Mouse (Mus musculus) embryonic facial prominence, embryonic 13.5 days (tissue): ENCODE measurements around the gene Cacng6. TPM values are rescaled to one million over a fixed set of nuclear protein-coding genes. Genes with fewer than 3 reads are reported as not detected.
A peak's percentile ranks its signal among the peaks of the same experiment; 100 is the strongest.

Experiments used
- ATAC-seq: fragments of 200-750 bp; cut with Nextera tagmentation; 2 replicates; pipeline ENCODE4 v1.8.0; 2017; ENCODE audit warnings: low read depth; ENCODE audit not compliant: insufficient number of reproducible peaks, insufficient read depth, low FRiP score, low TSS enrichment
- H3K27ac ChIP-seq: fragments of 300-500 bp; sonication (generic); 2 replicates; pipeline ENCODE4 v1.5.1; 2015; ENCODE audit warnings: moderate library complexity, mild to moderate bottlenecking, inconsistent platforms
- H3K27me3 ChIP-seq: fragments of 300-500 bp; sonication (generic); 2 replicates; pipeline ENCODE4 v1.6.1; 2015; ENCODE audit warnings: mild to moderate bottlenecking, inconsistent platforms
- H3K36me3 ChIP-seq: fragments of 300-500 bp; sonication (generic); 2 replicates; pipeline ENCODE4 v1.6.1; 2015; ENCODE audit warnings: mild to moderate bottlenecking, inconsistent platforms
- H3K4me1 ChIP-seq: fragments of 300-500 bp; sonication (generic); 2 replicates; pipeline ENCODE4 v1.6.1; 2015; ENCODE audit warnings: inconsistent platforms
- H3K4me2 ChIP-seq: fragments of 300-500 bp; sonication (generic); 2 replicates; pipeline ENCODE4 v1.6.1; 2015; ENCODE audit warnings: moderate library complexity, mild to moderate bottlenecking, inconsistent platforms
- H3K4me3 ChIP-seq: fragments of 300-500 bp; sonication (generic); 2 replicates; pipeline ENCODE4 v1.5.1; 2015; ENCODE audit warnings: mild to moderate bottlenecking, inconsistent platforms
- H3K9ac ChIP-seq: fragments of 300-500 bp; sonication (generic); 2 replicates; pipeline ENCODE4 v1.6.1; 2015; ENCODE audit warnings: mild to moderate bottlenecking, inconsistent platforms
- H3K9me3 ChIP-seq: fragments of 300-500 bp; sonication (generic); 2 replicates; pipeline ENCODE4 v1.6.1; 2016; ENCODE audit warnings: inconsistent platforms
- WGBS: fragments of 180-500 bp; shearing (Covaris S2); methylation state at CpG from one replicate; pipeline ENCODE4 v1.1.7; 2015; ENCODE audit warnings: mixed read lengths; 5-methylcytosine and 5-hydroxymethylcytosine counted together
- polyA plus RNA-seq: library from polyadenylated mRNA; unstranded; fragments of >200 nt; fragmentation: Nextera tagmentation; extraction: Ambion mirVana; gene quantifications from 2 replicates; pipeline ENCODE4 v1.2.1, GENCODE M21; 2015

Cacng6 gene
- polyA plus RNA-seq: 0.46 and 0.67 TPM in 2 replicates

- Histone ChIP-seq H3K4me1 (peaks cover 5% of the 10 kb centered on the region; the same call in 1 of the 2 replicates), H3K36me3 (no peaks in the 10 kb centered on the region), H3K4me3 (peak within 1 kb of the TSS; percentile 23), H3K27me3 (peaks cover 69% of the 10 kb centered on the region), H3K9ac (peak within 1 kb of the TSS; percentile 32; the same call in 1 of the 2 replicates), H3K27ac (no peak within 1 kb of the TSS), H3K9me3 (no peaks in the 10 kb centered on the region), H3K4me2 (peak within 1 kb of the TSS; percentile 46)
- WGBS: 28% methylated on average over 4 of the region's 4 CpGs
- ATAC-seq: no peak
Observed at GRCm38 (mm10) chr7:3423895-3424294, at the start of gene Cacng6. TSS of gene Cacng6 (plus strand) at chr7:3424195.

GRCm38 (mm10) chr7:3376831-3377230, 47.2 kb upstream of the Cacng6 start:
- H3K27me3 ChIP-seq: no peaks in the 10 kb centered on the region
- WGBS: 54% methylated on average over 4 of the region's 4 CpGs
- no peak overlapping the region for H3K27ac ChIP-seq
- H3K9ac ChIP-seq: no peak overlapping the region
- no peaks in the 10 kb centered on the region for H3K36me3 ChIP-seq
- no peak for ATAC-seq
- no peaks in the 10 kb centered on the region for H3K9me3 ChIP-seq
- H3K4me1 ChIP-seq: no peaks in the 10 kb centered on the region
- no peak overlapping the region for H3K4me2 ChIP-seq
- H3K4me3 ChIP-seq: no peak overlapping the region

- Histone ChIP-seq H3K4me1 (no peaks in the 10 kb centered on the region), H3K9ac (no peak overlapping the region), H3K27me3 (no peaks in the 10 kb centered on the region), H3K27ac (no peak overlapping the region), H3K9me3 (no peaks in the 10 kb centered on the region), H3K4me3 (no peak overlapping the region), H3K36me3 (no peaks in the 10 kb centered on the region), H3K4me2 (no peak overlapping the region)
- 80% methylated on average over 9 of the region's 9 CpGs for WGBS
- no peak for ATAC-seq
Observed at GRCm38 (mm10) chr7:3382123-3382522, 41.9 kb upstream of the Cacng6 start.

- WGBS: 89% methylated on average over 5 of the region's 5 CpGs
- Histone ChIP-seq H3K36me3 (no peaks in the 10 kb centered on the region), H3K27ac (no peak overlapping the region), H3K9ac (no peak overlapping the region), H3K4me3 (no peak overlapping the region), H3K4me2 (no peak overlapping the region), H3K9me3 (no peaks in the 10 kb centered on the region), H3K27me3 (no peaks in the 10 kb centered on the region), H3K4me1 (peaks cover 8% of the 10 kb centered on the region; the same call in 1 of the 2 replicates)
- ATAC-seq: no peak
Observed at GRCm38 (mm10) chr7:3384807-3385319, 39.1 kb upstream of the Cacng6 start.

- Histone ChIP-seq H3K27ac (no peak overlapping the region), H3K27me3 (no peaks in the 10 kb centered on the region), H3K4me1 (peaks cover 10% of the 10 kb centered on the region; the same call in 1 of the 2 replicates), H3K4me3 (no peak overlapping the region), H3K9me3 (no peaks in the 10 kb centered on the region), H3K4me2 (no peak overlapping the region), H3K9ac (no peak overlapping the region), H3K36me3 (no peaks in the 10 kb centered on the region)
- ATAC-seq: no peak
- WGBS: 71% methylated on average over 6 of the region's 6 CpGs
Observed at GRCm38 (mm10) chr7:3386036-3386730, 37.8 kb upstream of the Cacng6 start.

GRCm38 (mm10) chr7:3387761-3388160, 36.2 kb upstream of the Cacng6 start:
- Histone ChIP-seq H3K4me1 (peaks cover 25% of the 10 kb centered on the region), H3K27me3 (no peaks in the 10 kb centered on the region), H3K4me2 (no peak overlapping the region), H3K36me3 (no peaks in the 10 kb centered on the region), H3K9me3 (no peaks in the 10 kb centered on the region), H3K9ac (no peak overlapping the region), H3K4me3 (no peak overlapping the region), H3K27ac (no peak overlapping the region)
- ATAC-seq: no peak
- WGBS: 88% methylated on average over 18 of the region's 18 CpGs

- ATAC-seq: no peak
- H3K36me3 ChIP-seq: peaks cover under 1% of the 10 kb centered on the region; the same call in 1 of the 2 replicates
- peak overlapping the region; percentile 46; the same call in 1 of the 2 replicates for H3K4me3 ChIP-seq
- H3K27ac ChIP-seq: no peak overlapping the region
- no peak overlapping the region for H3K9ac ChIP-seq
- H3K4me1 ChIP-seq: peaks cover 29% of the 10 kb centered on the region
- H3K9me3 ChIP-seq: no peaks in the 10 kb centered on the region
- H3K27me3 ChIP-seq: no peaks in the 10 kb centered on the region
- H3K4me2 ChIP-seq: peak overlapping the region; percentile 67
- WGBS: 60% methylated on average over 6 of the region's 6 CpGs
Observed at GRCm38 (mm10) chr7:3388885-3389284, 35.1 kb upstream of the Cacng6 start.

GRCm38 (mm10) chr7:3389444-3390412, 34.3 kb upstream of the Cacng6 start:
- ATAC-seq: no peak
- H3K27me3 ChIP-seq: no peaks in the 10 kb centered on the region
- peak overlapping the region; percentile 67 for H3K4me2 ChIP-seq
- H3K27ac ChIP-seq: peak overlapping the region; percentile 63
- H3K4me3 ChIP-seq: peak overlapping the region; percentile 46
- no peaks in the 10 kb centered on the region for H3K9me3 ChIP-seq
- WGBS: 2% methylated on average over 15 of the region's 17 CpGs
- peaks cover 9% of the 10 kb centered on the region for H3K36me3 ChIP-seq
- peaks cover 29% of the 10 kb centered on the region for H3K4me1 ChIP-seq
- peak overlapping the region; percentile 22; the same call in 1 of the 2 replicates for H3K9ac ChIP-seq

GRCm38 (mm10) chr7:3390413-3391080, 33.4 kb upstream of the Cacng6 start, which contains the start of gene Cacng8:
TSS of gene Cacng8 (plus strand) at chr7:3390683.
- 0 out of 2 replicates have a peak, but pooled peaks have one; percentile 20 for ATAC-seq
- peak within 1 kb of the TSS; percentile 63 for H3K27ac ChIP-seq

GRCm38 (mm10) chr7:3391081-3391451, 32.9 kb upstream of the Cacng6 start:
- ATAC-seq: 0 out of 2 replicates have a peak, but pooled peaks have one; percentile 10
- 2% methylated on average over 12 of the region's 12 CpGs for WGBS
- H3K9ac ChIP-seq: peak overlapping the region; percentile 65

More at GRCm38 (mm10) chr7:3390413-3391080, 33.4 kb upstream of the Cacng6 start, which contains the start of gene Cacng8:
- peak within 1 kb of the TSS; percentile 46 for H3K4me3 ChIP-seq
- peaks cover 18% of the 10 kb centered on the region for H3K36me3 ChIP-seq
- H3K27me3 ChIP-seq: no peaks in the 10 kb centered on the region
- 1% methylated on average over 7 of the region's 7 CpGs for WGBS
- peak within 1 kb of the TSS; percentile 65 for H3K9ac ChIP-seq
- no peaks in the 10 kb centered on the region for H3K9me3 ChIP-seq
- H3K4me1 ChIP-seq: peaks cover 29% of the 10 kb centered on the region
- peak within 1 kb of the TSS; percentile 67 for H3K4me2 ChIP-seq

GRCm38 (mm10) chr7:3391809-3392208, 32.2 kb upstream of the Cacng6 start:
- 13% methylated on average over 4 of the region's 4 CpGs for WGBS
- Histone ChIP-seq H3K36me3 (peaks cover 18% of the 10 kb centered on the region), H3K9me3 (no peaks in the 10 kb centered on the region), H3K9ac (no peak overlapping the region), H3K27me3 (no peaks in the 10 kb centered on the region), H3K4me1 (peaks cover 29% of the 10 kb centered on the region), H3K27ac (no peak overlapping the region), H3K4me3 (peak overlapping the region; percentile 46), H3K4me2 (peak overlapping the region; percentile 67)
- ATAC-seq: no peak

More at GRCm38 (mm10) chr7:3391081-3391451, 32.9 kb upstream of the Cacng6 start:
- peaks cover 29% of the 10 kb centered on the region for H3K4me1 ChIP-seq
- H3K27ac ChIP-seq: no peak overlapping the region
- H3K9me3 ChIP-seq: no peaks in the 10 kb centered on the region
- H3K36me3 ChIP-seq: peaks cover 18% of the 10 kb centered on the region
- H3K4me2 ChIP-seq: peak overlapping the region; percentile 67
- peak overlapping the region; percentile 46 for H3K4me3 ChIP-seq
- no peaks in the 10 kb centered on the region for H3K27me3 ChIP-seq
